Mouse (Mus musculus) hindbrain, postnatal 0 days (tissue): ENCODE data around the gene Padi1. TPM values are rescaled to one million over a fixed set of nuclear protein-coding genes. Genes with fewer than 3 reads are reported as not detected.

ENCODE experiments used
- ATAC-seq: fragments of 200-750 bp; cut with Nextera tagmentation; 2 replicates; pipeline ENCODE4 v1.8.0; 2017; ENCODE audit warnings: mild to moderate bottlenecking, moderate TSS enrichment, moderate library complexity
- DNase-seq: peaks from one replicate; pipeline ENCODE4 v3.0.0-alpha.2; 2015; ENCODE audit warnings: low spot score
- H3K27ac ChIP-seq: fragments of 300-500 bp; sonication (generic); 2 replicates; pipeline ENCODE4 v1.5.1; 2014; ENCODE audit warnings: mild to moderate bottlenecking
- H3K27me3 ChIP-seq: fragments of 300-500 bp; sonication (generic); 2 replicates; pipeline ENCODE4 v1.6.1; 2014; ENCODE audit warnings: low read length, mixed read lengths; ENCODE audit not compliant: insufficient read depth
- H3K36me3 ChIP-seq: fragments of 300-500 bp; sonication (generic); 2 replicates; pipeline ENCODE4 v1.6.1; 2014; ENCODE audit warnings: low read length, mixed read lengths; ENCODE audit not compliant: insufficient read depth
- H3K4me1 ChIP-seq: fragments of 300-500 bp; sonication (generic); 2 replicates; pipeline ENCODE4 v1.6.1; 2014; ENCODE audit warnings: antibody characterized with exemption, low read length, mixed read lengths; ENCODE audit not compliant: insufficient read depth
- H3K4me2 ChIP-seq: fragments of 300-500 bp; sonication (generic); 2 replicates; pipeline ENCODE4 v1.6.1; 2014; ENCODE audit warnings: low read depth, mild to moderate bottlenecking, low read length, moderate library complexity, mixed read lengths
- H3K4me3 ChIP-seq: fragments of 300-500 bp; sonication (generic); 2 replicates; pipeline ENCODE4 v1.5.1; 2014; ENCODE audit warnings: low read length
- H3K9ac ChIP-seq: fragments of 300-500 bp; sonication (generic); replicated peaks from 2 replicates; pipeline ENCODE4 v1.6.1; 2014; ENCODE audit warnings: mild to moderate bottlenecking, low read length, moderate library complexity, mixed read lengths
- H3K9me3 ChIP-seq: fragments of 300-500 bp; sonication (generic); 2 replicates; pipeline ENCODE4 v1.6.1; 2016; ENCODE audit warnings: low read length, mixed read lengths
- CTCF ChIP-seq: IDR thresholded peaks from 2 replicates; pipeline ENCODE4 v1.5.1; 2016; ENCODE audit warnings: antibody characterized with exemption, control low read depth, low read depth
- WGBS: fragments of 180-500 bp; shearing (Covaris S2); extraction: QIAGEN DNeasy Blood & Tissue Kit; methylation state at CpG from one replicate; pipeline ENCODE4 v1.1.7; 2014; 5-methylcytosine and 5-hydroxymethylcytosine counted together
- polyA plus RNA-seq: library from polyadenylated mRNA; unstranded; fragments of >200 nt; fragmentation: Nextera tagmentation; extraction: Ambion mirVana; gene quantifications from 2 replicates; pipeline ENCODE4 v1.2.1, GENCODE M21; 2015
- total RNA-seq: library from RNA; depleted of rRNA; stranded (reverse); fragments of >200 nt; gene quantifications from 2 replicates; pipeline ENCODE4 v1.2.3, GENCODE M21; 2014

Gene Padi1
- total and polyA plus RNA-seq, 2 experiments from 2014 or later: not detected

DNA sequence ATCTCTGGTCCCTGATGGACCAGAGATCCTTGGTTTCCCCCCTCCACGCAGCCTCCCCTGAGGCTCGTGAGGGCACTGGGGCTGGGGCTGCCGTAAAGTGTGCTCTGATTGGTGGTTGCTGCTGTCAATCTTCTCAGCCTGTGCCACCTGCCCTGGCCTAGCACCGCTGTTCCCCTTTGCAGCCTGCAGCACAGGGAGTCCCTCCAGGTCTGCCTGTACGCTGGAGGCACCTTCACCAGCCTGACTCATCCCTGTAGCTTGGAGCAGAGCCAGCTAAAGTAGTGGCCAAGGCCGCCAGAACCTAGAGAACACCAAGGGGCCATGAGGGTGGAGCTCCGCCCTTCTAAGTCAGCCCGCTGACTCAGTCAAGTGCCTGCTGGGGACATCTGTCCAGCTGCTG is 7.7 kb downstream of the Padi1 start:
- no peak overlapping the region for H3K27ac ChIP-seq
- ATAC-seq: no peak
- no peak overlapping the region for H3K4me2 ChIP-seq
- H3K4me3 ChIP-seq: no peak overlapping the region
- H3K9me3 ChIP-seq: no peaks in the 10 kb centered on the region
- no peak overlapping the region for H3K9ac ChIP-seq
- no peaks in the 10 kb centered on the region; the same call in 1 of the 2 replicates for H3K4me1 ChIP-seq
- WGBS: 26% methylated on average over 8 of the region's 8 CpGs
- peak; percentile 23 for DNase-seq
- TF ChIP-seq CTCF: no peak
- H3K27me3 ChIP-seq: no peaks in the 10 kb centered on the region
- no peaks in the 10 kb centered on the region for H3K36me3 ChIP-seq

DNA sequence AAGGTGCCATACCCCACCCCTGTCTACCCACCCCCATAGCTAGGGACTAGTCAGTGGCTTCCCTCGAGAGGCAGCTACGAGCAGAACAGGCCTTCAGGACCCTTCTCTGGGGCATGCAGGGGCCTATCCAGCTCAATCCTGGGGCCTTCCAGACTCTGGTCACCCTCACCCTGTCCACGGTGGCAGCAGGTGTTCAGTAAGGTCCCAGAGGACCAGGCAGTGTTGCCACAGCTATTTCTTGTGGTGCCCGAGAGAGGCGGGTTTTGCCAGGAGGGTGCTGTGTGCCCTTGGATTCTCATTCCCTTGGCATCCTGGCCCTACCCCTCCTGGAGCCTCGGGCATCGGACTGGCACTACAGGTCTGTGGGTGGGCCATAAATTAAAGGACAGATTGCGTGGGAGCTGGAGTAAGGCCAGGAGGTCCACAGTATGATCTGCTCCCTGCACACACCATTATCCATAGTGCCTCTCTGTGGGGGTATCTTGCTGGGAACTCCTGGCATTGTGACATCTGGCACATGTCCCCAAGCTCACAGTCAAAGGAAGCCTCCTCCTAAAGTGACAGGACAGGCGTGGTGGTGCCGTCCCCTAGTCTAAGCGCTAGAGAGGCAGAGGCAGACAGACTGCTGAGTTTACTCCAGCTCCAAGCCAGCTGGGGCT is 9.2 kb downstream of the Padi1 start:
- WGBS: 26% methylated on average over 11 of the region's 11 CpGs
- H3K4me3 ChIP-seq: no peak overlapping the region
- no peak overlapping the region for H3K9ac ChIP-seq
- DNase-seq: peak; percentile 71
- H3K4me1 ChIP-seq: no peaks in the 10 kb centered on the region; the same call in 1 of the 2 replicates
- no peaks in the 10 kb centered on the region for H3K36me3 ChIP-seq
- H3K4me2 ChIP-seq: no peak overlapping the region
- no peaks in the 10 kb centered on the region for H3K27me3 ChIP-seq
- H3K27ac ChIP-seq: no peak overlapping the region
- ATAC-seq: peak; percentile 61
- TF ChIP-seq CTCF: no peak
- H3K9me3 ChIP-seq: no peaks in the 10 kb centered on the region

DNA sequence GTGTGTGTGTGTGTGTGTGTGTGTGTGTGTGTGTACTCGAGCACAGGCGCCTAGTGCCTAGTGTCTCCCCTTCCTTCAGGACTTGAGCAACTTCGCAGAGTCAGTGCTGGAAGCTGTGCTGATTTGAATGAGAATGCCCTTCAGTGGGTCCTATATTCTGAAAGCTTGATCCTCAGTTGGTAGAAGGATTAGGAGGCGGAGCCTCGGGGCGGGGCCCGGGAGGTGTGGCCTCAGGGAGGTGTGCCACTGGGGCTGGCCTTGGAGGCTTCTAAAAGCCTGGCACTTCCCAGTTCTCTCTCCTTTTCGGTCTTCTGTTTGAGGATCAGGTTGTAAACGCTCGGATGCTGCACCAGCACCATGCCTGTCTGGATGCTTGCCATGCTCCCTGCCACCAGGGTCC is 9.9 kb downstream of the Padi1 start:
- Histone ChIP-seq H3K9ac (no peak overlapping the region), H3K4me3 (no peak overlapping the region), H3K27me3 (no peaks in the 10 kb centered on the region), H3K36me3 (no peaks in the 10 kb centered on the region), H3K4me1 (no peaks in the 10 kb centered on the region; the same call in 1 of the 2 replicates), H3K4me2 (no peak overlapping the region), H3K9me3 (no peaks in the 10 kb centered on the region), H3K27ac (no peak overlapping the region)
- no peak for TF ChIP-seq CTCF
- ATAC-seq (peak; percentile 44; the same call in 1 of the 2 replicates), DNase-seq (peak; percentile 68)
- 2% methylated on average over 10 of the region's 10 CpGs for WGBS

DNA sequence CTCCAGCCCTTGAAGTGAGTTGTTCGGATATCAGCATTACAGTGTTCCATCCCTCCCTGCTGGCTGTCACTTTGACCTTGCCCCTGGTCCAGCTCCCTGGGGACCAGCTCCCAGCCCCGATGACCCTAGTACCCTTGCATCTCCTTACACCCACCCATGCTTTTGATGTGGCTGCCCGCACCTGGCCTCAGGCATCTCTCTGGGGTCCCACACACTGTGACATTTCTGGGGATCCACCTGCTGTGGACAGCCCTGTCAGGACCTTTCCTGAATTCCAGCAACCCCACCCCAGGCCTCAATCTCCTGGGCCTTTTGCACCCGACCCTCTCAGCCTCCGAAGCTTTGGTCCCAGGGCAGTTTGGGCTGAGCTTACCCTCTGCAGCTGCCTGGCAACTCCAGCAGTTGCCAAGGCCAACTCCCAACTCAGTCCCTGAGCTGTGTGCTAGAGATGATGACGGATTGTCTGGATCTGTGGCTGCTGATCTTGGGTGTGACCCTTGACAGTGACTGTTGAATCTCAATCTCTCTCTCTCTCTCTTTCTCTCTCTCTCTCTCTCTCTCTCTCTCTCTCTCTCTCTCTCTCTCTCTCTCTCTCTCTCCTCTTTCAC is 11.1 kb downstream of the Padi1 start:
- H3K36me3 ChIP-seq: no peaks in the 10 kb centered on the region
- H3K4me3 ChIP-seq: no peak overlapping the region
- no peaks in the 10 kb centered on the region for H3K27me3 ChIP-seq
- no peak for ATAC-seq
- no peaks in the 10 kb centered on the region; the same call in 1 of the 2 replicates for H3K4me1 ChIP-seq
- no peak overlapping the region for H3K27ac ChIP-seq
- H3K9me3 ChIP-seq: no peaks in the 10 kb centered on the region
- no peak for TF ChIP-seq CTCF
- no peak overlapping the region for H3K4me2 ChIP-seq
- no peak overlapping the region for H3K9ac ChIP-seq
- 52% methylated on average over 6 of the region's 6 CpGs for WGBS
- no peak for DNase-seq

DNA sequence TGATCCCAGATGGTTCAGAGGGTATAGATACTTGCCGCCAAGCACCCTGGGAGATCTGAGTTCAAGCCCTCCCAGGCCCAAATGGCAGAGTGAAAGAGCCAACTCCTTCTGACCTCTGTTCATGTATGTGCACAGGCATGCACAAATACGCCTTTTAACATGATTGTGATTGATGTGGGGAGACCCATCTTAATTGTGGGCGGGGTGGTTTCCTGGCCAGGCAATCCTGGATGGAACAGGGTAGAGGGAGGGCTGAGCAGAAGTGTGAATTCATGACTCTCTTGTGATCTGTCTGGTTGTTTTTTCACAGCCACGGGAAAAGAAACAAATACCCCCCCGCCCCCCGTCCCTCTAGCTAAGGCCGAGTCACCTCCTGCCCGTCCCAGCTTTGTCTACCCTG is 12.8 kb downstream of the Padi1 start:
- H3K36me3 ChIP-seq: no peaks in the 10 kb centered on the region
- no peak overlapping the region for H3K27ac ChIP-seq
- TF ChIP-seq CTCF: no peak
- WGBS: 35% methylated on average over 8 of the region's 8 CpGs
- no peak overlapping the region for H3K9ac ChIP-seq
- H3K9me3 ChIP-seq: no peaks in the 10 kb centered on the region
- no peak overlapping the region for H3K4me3 ChIP-seq
- H3K4me1 ChIP-seq: no peaks in the 10 kb centered on the region; the same call in 1 of the 2 replicates
- DNase-seq (no peak), ATAC-seq (no peak)
- H3K27me3 ChIP-seq: no peaks in the 10 kb centered on the region
- H3K4me2 ChIP-seq: no peak overlapping the region

DNA sequence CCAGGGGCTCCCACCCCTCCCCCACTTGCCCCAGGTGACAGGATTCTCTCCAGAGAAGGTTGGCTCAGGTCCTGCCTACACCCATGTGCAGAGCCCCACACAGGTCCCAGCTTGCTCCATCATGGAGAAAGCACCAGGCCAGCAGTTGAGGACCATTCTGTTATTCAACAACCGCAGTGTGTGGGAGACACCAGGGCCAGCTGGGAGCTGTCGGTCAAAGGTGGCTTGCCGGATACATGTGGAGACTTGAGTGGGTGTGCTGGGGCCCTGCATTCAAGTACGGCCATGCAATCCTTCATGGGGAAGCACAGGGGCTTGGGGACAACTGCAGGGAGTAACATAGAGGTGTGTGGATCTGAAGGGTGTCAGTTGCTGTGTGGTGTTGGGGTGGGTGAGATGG is 13.8 kb downstream of the Padi1 start:
- no peak for TF ChIP-seq CTCF
- Histone ChIP-seq H3K4me3 (no peak overlapping the region), H3K4me1 (no peaks in the 10 kb centered on the region; the same call in 1 of the 2 replicates), H3K27ac (no peak overlapping the region), H3K4me2 (no peak overlapping the region), H3K9ac (no peak overlapping the region), H3K27me3 (no peaks in the 10 kb centered on the region), H3K36me3 (no peaks in the 10 kb centered on the region), H3K9me3 (no peaks in the 10 kb centered on the region)
- ATAC-seq (no peak), DNase-seq (no peak)
- 86% methylated on average over 4 of the region's 4 CpGs for WGBS

DNA sequence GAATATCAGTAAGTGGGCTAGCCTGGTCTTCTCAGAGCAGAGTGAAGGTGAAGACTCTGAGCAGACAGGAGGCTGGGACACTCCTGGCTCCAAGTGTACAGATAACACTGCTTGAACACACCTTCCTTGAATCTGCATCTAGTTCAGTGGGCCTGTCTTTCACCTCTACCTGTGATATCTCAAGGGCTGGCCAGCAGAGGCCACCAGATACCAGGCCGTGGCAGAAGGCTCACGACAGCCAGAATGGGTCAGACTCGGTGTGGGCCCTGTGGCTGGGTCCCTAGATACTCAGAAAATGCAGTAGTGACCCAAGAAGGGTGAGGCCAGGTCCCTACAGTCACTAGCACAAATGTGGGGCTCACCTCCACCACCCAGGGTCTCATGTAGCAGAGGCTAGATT is 18.3 kb downstream of the Padi1 start:
- Histone ChIP-seq H3K4me2 (no peak overlapping the region), H3K4me1 (no peaks in the 10 kb centered on the region), H3K27me3 (no peaks in the 10 kb centered on the region), H3K27ac (no peak overlapping the region), H3K4me3 (no peak overlapping the region), H3K9ac (no peak overlapping the region), H3K36me3 (no peaks in the 10 kb centered on the region), H3K9me3 (peaks cover 2% of the 10 kb centered on the region; the same call in 1 of the 2 replicates)
- ATAC-seq (no peak), DNase-seq (no peak)
- 54% methylated on average over 3 of the region's 3 CpGs for WGBS
- TF ChIP-seq CTCF: peak; percentile 19; the same call in 1 of the 2 replicates
